ENCODE assay signal across 28 mouse cellular contexts in genomic region chr7:139576064-139576686, GRCm38 (mm10). TPM values are rescaled to one million over a fixed set of nuclear protein-coding genes. Genes with fewer than 3 reads are reported as not detected.
DNase-seq lines count a peak whose midpoint lies in the region; ATAC-seq and TF ChIP-seq lines count a peak whose summit lies in the region.
"Had no signal": no experiment of that assay in that cellular context is flagged by ENCODE, and none has a peak within 500 bp of the region (broad histone marks: within the 10 kb centered on the region; RNA-seq: fewer than 3 reads in every experiment).

No protein-coding gene starts in this region.

- no peaks in the 10 kb centered on the region for H3K9me3 ChIP-seq in hindbrain, embryonic 16.5 days (ENCODE audit: control insufficient read depth, low read length)
- no peaks in the 10 kb centered on the region for H3K9me3 ChIP-seq in hindbrain, embryonic 10.5 days
- no peaks in the 10 kb centered on the region for H3K9me3 ChIP-seq in liver, embryonic 11.5 days (ENCODE audit: control insufficient read depth, low read length)
- H3K9me3 ChIP-seq in MEL (replicated peaks; ENCODE audit: insufficient read depth, low read length), result no peaks in the 10 kb centered on the region
- H3K9me3 ChIP-seq in liver, embryonic 13.5 days (replicated peaks), result no peaks in the 10 kb centered on the region
- H3K9me3 ChIP-seq: forebrain, embryonic 13.5 days; intestine, embryonic 15.5 days; lung, embryonic 15.5 days had no signal

- H3K36me3 ChIP-seq in hindbrain, embryonic 16.5 days (ENCODE audit: control insufficient read depth, insufficient read depth, low read length), result no peaks in the 10 kb centered on the region
- H3K36me3 ChIP-seq in hindbrain, embryonic 10.5 days, result peaks cover 38% of the 10 kb centered on the region
- H3K36me3 ChIP-seq in liver, embryonic 11.5 days (ENCODE audit: control insufficient read depth, insufficient read depth, low read length), result no peaks in the 10 kb centered on the region
- H3K36me3 ChIP-seq in MEL (ENCODE audit: control insufficient read depth in 1 of 2, insufficient read depth in 2 of 2, low read length in 2 of 2), result peaks cover 0 to 15% of the 10 kb centered on the region in 2 experiments; a peak in 2 of 4 replicates
- peaks cover 2% of the 10 kb centered on the region; the same call in 1 of the 2 replicates for H3K36me3 ChIP-seq in liver, embryonic 13.5 days

- TF ChIP-seq POLR2A in MEL (IDR thresholded peaks at IDR 0.05; ENCODE audit: control insufficient read depth in 1 of 2, insufficient read depth in 1 of 2, low read depth in 1 of 2, low read length in 2 of 2, poor library complexity in 1 of 2), result no peak

- DNase-seq in hindbrain, embryonic 10.5 days (ENCODE audit: low spot score), result no peak
- no peak for DNase-seq in liver, embryonic 11.5 days (ENCODE audit: low spot score)
- DNase-seq in liver (no peak), MEL (ENCODE audit: low read depth, low spot score) (peak; percentile 82)
- DNase-seq in liver, embryonic 13.5 days, result no peak
- DNase-seq in spleen, adult 18-20 months, result no peak
- no peak for DNase-seq in thymus, postnatal 36 days
- DNase-seq: adrenal gland, postnatal 10 days; cerebellum, adult 8-10 months; cerebellum, postnatal 25 days; gastrocnemius, postnatal 14 days; heart, postnatal 14 days; kidney, postnatal 10 days; layer of hippocampus, adult 9-11 months; midbrain, embryonic 14.5 days; right cerebral cortex, adult 18-20 months; thymus, adult 2 months; thymus, postnatal 4 days had no signal

- 0 out of 2 replicates have a peak, but pooled peaks cover under 1% of the 10 kb centered on the region for H3K4me1 ChIP-seq in hindbrain, embryonic 16.5 days (ENCODE audit: control insufficient read depth, insufficient read depth, low read depth, low read length)
- peaks cover 23% of the 10 kb centered on the region for H3K4me1 ChIP-seq in hindbrain, embryonic 10.5 days (replicated peaks)
- peaks cover 11% of the 10 kb centered on the region for H3K4me1 ChIP-seq in liver, embryonic 11.5 days (replicated peaks; ENCODE audit: control insufficient read depth, insufficient read depth, low read length)
- H3K4me1 ChIP-seq in MEL (ENCODE audit: control insufficient read depth in 1 of 2, insufficient read depth in 2 of 2, low read length in 2 of 2), result peaks cover 0 to 18% of the 10 kb centered on the region in 2 experiments; a peak in 2 of 4 replicates
- H3K4me1 ChIP-seq in liver, embryonic 13.5 days (replicated peaks), result peaks cover 10% of the 10 kb centered on the region; the same call in 1 of the 2 replicates

- H3K27ac ChIP-seq in hindbrain, embryonic 16.5 days (ENCODE audit: low read depth, low read length), result no peak overlapping the region
- no peak overlapping the region for H3K27ac ChIP-seq in hindbrain, embryonic 10.5 days
- no peak overlapping the region for H3K27ac ChIP-seq in liver, embryonic 11.5 days (ENCODE audit: low read depth, low read length)
- peak overlapping the region; percentile 71 for H3K27ac ChIP-seq in MEL (ENCODE audit: control insufficient read depth, low read depth, low read length)
- no peak overlapping the region for H3K27ac ChIP-seq in liver, embryonic 13.5 days
- H3K27ac ChIP-seq: forebrain, embryonic 13.5 days; hindbrain, postnatal 0 days; intestine, embryonic 15.5 days; lung, embryonic 15.5 days; stomach, postnatal 0 days had no signal

- TF ChIP-seq RAD21 in MEL (IDR thresholded peaks at IDR 0.05; ENCODE audit: low read depth, low read length), result no peak

- 0 out of 2 replicates have a peak, but pooled peaks have one; percentile 5 for ATAC-seq in hindbrain, embryonic 16.5 days
- ATAC-seq in liver, embryonic 11.5 days (replicated peaks; ENCODE audit: low FRiP score), result peak; percentile 75
- ATAC-seq in liver, embryonic 13.5 days (ENCODE audit: low read depth), result peak; percentile 66
- ATAC-seq: forebrain, embryonic 13.5 days; hindbrain, postnatal 0 days; intestine, embryonic 15.5 days had no signal

- H3K4me3 ChIP-seq in hindbrain, embryonic 16.5 days (ENCODE audit: low read length), result no peak overlapping the region
- no peak overlapping the region for H3K4me3 ChIP-seq in hindbrain, embryonic 10.5 days
- H3K4me3 ChIP-seq in liver, embryonic 11.5 days (ENCODE audit: low read depth, low read length), result no peak overlapping the region
- peak overlapping the region in 1 of 2 experiments; percentile 28; a peak in 1 of 4 replicates for H3K4me3 ChIP-seq in MEL (ENCODE audit: control insufficient read depth in 1 of 2, insufficient read depth in 1 of 2, low read depth in 2 of 2, low read length in 2 of 2)
- no peak overlapping the region for H3K4me3 ChIP-seq in liver, embryonic 13.5 days (replicated peaks)
- H3K4me3 ChIP-seq: forebrain, embryonic 13.5 days; intestine, embryonic 15.5 days; lung, embryonic 15.5 days; megakaryocyte, embryonic 14.5 days had no signal

- H3K9ac ChIP-seq in hindbrain, embryonic 16.5 days (ENCODE audit: low read depth, low read length), result no peak overlapping the region
- no peak overlapping the region for H3K9ac ChIP-seq in liver, embryonic 11.5 days (ENCODE audit: low read depth, low read length)
- H3K9ac ChIP-seq in MEL (ENCODE audit: control insufficient read depth, low read depth, low read length, poor library complexity, severe bottlenecking), result peak overlapping the region; percentile 40
- H3K9ac ChIP-seq in liver, embryonic 13.5 days, result no peak overlapping the region
- H3K9ac ChIP-seq: forebrain, embryonic 13.5 days; intestine, embryonic 15.5 days; lung, embryonic 15.5 days had no signal

- 62% methylated on average over 16 of the region's 16 CpGs for WGBS in hindbrain, embryonic 16.5 days
- 69% methylated on average over 16 of the region's 16 CpGs for WGBS in hindbrain, embryonic 10.5 days
- WGBS in liver, embryonic 11.5 days, result 65% methylated on average over 16 of the region's 16 CpGs
- 50% methylated on average over 16 of the region's 16 CpGs for WGBS in liver, embryonic 13.5 days (ENCODE audit: insufficient replicate concordance)

- no peaks in the 10 kb centered on the region for H3K79me2 ChIP-seq in MEL (ENCODE audit: control insufficient read depth, insufficient read depth, low read length, poor library complexity)

- peak in 1 of 2 experiments; percentile 62; a peak in 1 of 4 replicates for TF ChIP-seq EP300 in MEL (IDR thresholded peaks at IDR 0.05; ENCODE audit: low read depth in 1 of 2, low read length in 2 of 2)

- no peak for TF ChIP-seq CTCF in MEL (IDR thresholded peaks at IDR 0.05 in 2 of 3, conservative IDR thresholded peaks at IDR 0.05 in 1 of 3; ENCODE audit: control insufficient read depth in 1 of 3, insufficient read depth in 1 of 3, low read depth in 2 of 3, low read length in 3 of 3, poor library complexity in 1 of 3, severe bottlenecking in 1 of 3)

- no peak overlapping the region for H3K4me2 ChIP-seq in hindbrain, embryonic 16.5 days (ENCODE audit: low read length)
- no peak overlapping the region for H3K4me2 ChIP-seq in liver, embryonic 11.5 days
- H3K4me2 ChIP-seq in liver, embryonic 13.5 days, result no peak overlapping the region
- H3K4me2 ChIP-seq: forebrain, embryonic 13.5 days; intestine, embryonic 15.5 days; lung, embryonic 15.5 days had no signal

- peaks cover 48% of the 10 kb centered on the region for H3K27me3 ChIP-seq in hindbrain, embryonic 16.5 days (replicated peaks; ENCODE audit: control insufficient read depth, insufficient read depth, low read length)
- peaks cover 99% of the 10 kb centered on the region for H3K27me3 ChIP-seq in hindbrain, embryonic 10.5 days (ENCODE audit: insufficient read depth, poor library complexity, severe bottlenecking)
- H3K27me3 ChIP-seq in liver, embryonic 11.5 days (replicated peaks; ENCODE audit: control insufficient read depth, insufficient read depth, low read length), result peaks cover 33% of the 10 kb centered on the region
- H3K27me3 ChIP-seq in MEL (ENCODE audit: control insufficient read depth in 1 of 2, insufficient read depth in 2 of 2, low read length in 2 of 2), result no peaks in the 10 kb centered on the region
- H3K27me3 ChIP-seq in liver, embryonic 13.5 days, result peaks cover 37% of the 10 kb centered on the region

TF ChIP-seq in MEL, 35 proteins besides CTCF, POLR2A, EP300 and RAD21 (continues in another document):
- TF ChIP-seq MAFK (IDR thresholded peaks at IDR 0.05; ENCODE audit: borderline replicate concordance, low read depth, low read length) (no peak), RCOR1 (IDR thresholded peaks at IDR 0.05; ENCODE audit: low read depth, low read length) (no peak), ZNF384 (IDR thresholded peaks at IDR 0.05; ENCODE audit: low read depth, low read length) (peak; percentile 64; the same call in 1 of the 2 replicates), CHD1 (IDR thresholded peaks at IDR 0.05; ENCODE audit: low read depth, low read length) (no peak), ZC3H11A (IDR thresholded peaks at IDR 0.05; ENCODE audit: low read depth, low read length) (no peak), MYC (IDR thresholded peaks at IDR 0.05; ENCODE audit: low read depth, low read length) (peak; percentile 76), MEF2A (IDR thresholded peaks at IDR 0.05; ENCODE audit: extremely low read depth, insufficient replicate concordance, low read depth, low read length, poor library complexity, severe bottlenecking) (no peak), SMC3 (IDR thresholded peaks at IDR 0.05; ENCODE audit: low read depth, low read length) (no peak), USF1 (IDR thresholded peaks at IDR 0.05; ENCODE audit: low read depth, low read length) (no peak), TAL1 (IDR thresholded peaks at IDR 0.05; ENCODE audit: low read length) (0 out of 2 replicates have a peak, but pooled peaks have one; percentile 10), MAZ (IDR thresholded peaks at IDR 0.05; ENCODE audit: low read depth, low read length) (no peak), POLR2AphosphoS5 (IDR thresholded peaks at IDR 0.05; ENCODE audit: borderline replicate concordance, low read depth, low read length) (no peak), GABPA (IDR thresholded peaks at IDR 0.05; ENCODE audit: low read depth, low read length) (no peak), JUND (IDR thresholded peaks at IDR 0.05; ENCODE audit: low read depth, low read length) (no peak), GATA1 (IDR thresholded peaks at IDR 0.05; ENCODE audit: low read depth, low read length) (peak; percentile 64), UBTF (IDR thresholded peaks at IDR 0.05; ENCODE audit: borderline replicate concordance, insufficient read depth, low read depth, low read length) (no peak), ETS1 (IDR thresholded peaks at IDR 0.05; ENCODE audit: low read depth, low read length) (peak; percentile 80)

RNA-seq across cellular contexts. Expression of gene Nkx6-2, which starts 6.4 kb away (rescaled TPM):
- polyA plus RNA-seq in hindbrain, embryonic 16.5 days (2015; fragmentation: Nextera tagmentation; extraction: Ambion mirVana), result 9.4 and 9.8 TPM in 2 replicates
- polyA plus RNA-seq in hindbrain, embryonic 10.5 days (2016; fragmentation: Nextera tagmentation; extraction: Ambion mirVana), result 35.8 and 36.0 TPM in 2 replicates
- polyA plus RNA-seq in liver, embryonic 11.5 days (2014; fragmentation: Nextera tagmentation; extraction: Ambion mirVana), result 0.32 and 0.56 TPM in 2 replicates
- total RNA-seq in MEL (2012; rRNA removed), result 0.12 TPM in 1 of 2 replicates, not detected in the other
- not detected for polyA plus RNA-seq in MEL (2012; ENCODE audit: insufficient read depth in 1 of 2, insufficient read length in 2 of 2, low read depth in 1 of 2, low replicate concordance in 2 of 2, missing spikeins in 1 of 2)
- 0.09 and 0.14 TPM in 2 replicates for polyA plus RNA-seq in liver, embryonic 13.5 days (2015; fragmentation: Nextera tagmentation; extraction: Ambion mirVana)
- total RNA-seq: adrenal gland, postnatal 10 days; gastrocnemius, postnatal 14 days; granulocyte monocyte progenitor cell, adult 5-6 weeks; liver, adult 2 months had no signal
- polyA plus RNA-seq: limb, embryonic 11.5 days; liver, adult 2 months had no signal

Comparison
In these comparisons a context has a peak if more than half of its experiments do, and no peak if none do; other contexts are left out.
1. ATAC-seq: peak in every context shown above with its lines; median percentile 75 in liver, embryonic 11.5 days; 66 in liver, embryonic 13.5 days; 5 in hindbrain, embryonic 16.5 days.